Mouse (Mus musculus) thymus, adult 2 months (tissue): ENCODE results near the gene Nxph4.

Experiments
- CTCF ChIP-seq: fragments of 200-500 bp; IDR thresholded peaks from 2 replicates; pipeline ENCODE4 v1.5.1; 2012; ENCODE audit warnings: mild to moderate bottlenecking, control low read depth, low read length, moderate library complexity, borderline replicate concordance; ENCODE audit not compliant: control insufficient read depth, poor library complexity, insufficient read depth; ENCODE audit errors: extremely low read depth
- POLR2A ChIP-seq: fragments of 200-500 bp; IDR thresholded peaks from 2 replicates; pipeline ENCODE4 v1.6.1; 2012; ENCODE audit warnings: mild to moderate bottlenecking, low read length, control low read depth, moderate library complexity; ENCODE audit not compliant: control insufficient read depth, poor library complexity, insufficient read depth; ENCODE audit errors: extremely low read depth

GRCm38 (mm10) chr10:127570937-127571641 is 36.7 kb upstream of the Nxph4 start:
- TF ChIP-seq CTCF, result no peak
- no peak for TF ChIP-seq POLR2A
